Mouse (Mus musculus) small intestine, adult 2 months (tissue): ENCODE data around the gene Atp1a4.
A peak's percentile ranks its signal among the peaks of the same experiment; 100 is the strongest.

ENCODE experiments used
- CTCF ChIP-seq: fragments of 200-500 bp; IDR thresholded peaks from 2 replicates; pipeline ENCODE4 v1.5.1; 2012; ENCODE audit warnings: low read depth, mild to moderate bottlenecking, control low read depth, inconsistent platforms, low read length, moderate library complexity, mixed read lengths; ENCODE audit not compliant: insufficient replicate concordance, insufficient read length; ENCODE audit errors: extremely low read depth
- POLR2A ChIP-seq: fragments of 200-500 bp; IDR thresholded peaks from 2 replicates; pipeline ENCODE4 v1.6.1; 2012; ENCODE audit warnings: low read depth, mild to moderate bottlenecking, control low read depth, inconsistent platforms, low read length, moderate library complexity

DNA sequence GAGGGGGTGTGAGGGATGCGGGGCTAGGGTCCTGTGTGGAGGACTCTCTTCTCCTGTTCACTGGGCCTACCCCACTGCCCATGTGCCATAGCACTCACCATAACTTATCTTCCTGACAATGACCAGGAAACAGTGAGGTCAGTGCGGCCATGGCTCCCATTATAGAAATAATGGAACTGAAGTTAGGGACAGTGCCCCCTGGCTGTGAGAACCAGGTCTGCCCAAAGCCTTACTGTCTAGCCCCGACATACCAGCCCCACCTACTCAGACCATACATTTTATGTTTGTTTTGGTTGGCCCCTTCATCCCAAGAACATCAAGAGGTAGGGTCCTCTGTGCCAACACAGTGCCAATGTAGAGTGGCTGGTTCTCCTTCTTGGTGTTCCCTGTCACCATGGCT lies 47.4 kb upstream of the Atp1a4 start:
- TF ChIP-seq POLR2A, result no peak
- peak; percentile 32; the same call in 1 of the 2 replicates for TF ChIP-seq CTCF
